Mouse (Mus musculus) hindbrain, embryonic 14.5 days (tissue): ENCODE data around the gene Mex3a. TPM values are rescaled to one million over a fixed set of nuclear protein-coding genes. Genes with fewer than 3 reads are reported as not detected.
A peak's percentile ranks its signal among the peaks of the same experiment; 100 is the strongest.

Experiments
- ATAC-seq: fragments of 200-750 bp; cut with Nextera tagmentation; 2 replicates; pipeline ENCODE4 v1.8.0; 2017; ENCODE audit warnings: moderate number of reproducible peaks, mild to moderate bottlenecking, moderate TSS enrichment, moderate library complexity; ENCODE audit not compliant: low FRiP score
- DNase-seq: peaks from one replicate; pipeline ENCODE4 v3.0.0-alpha.2; 2015; ENCODE audit warnings: low spot score
- H3K27ac ChIP-seq: fragments of 300-500 bp; sonication (generic); 2 replicates; pipeline ENCODE4 v1.5.1; 2014; ENCODE audit warnings: mild to moderate bottlenecking, moderate library complexity
- H3K27me3 ChIP-seq: fragments of 300-500 bp; sonication (generic); 2 replicates; pipeline ENCODE4 v1.6.1; 2014; ENCODE audit warnings: mild to moderate bottlenecking, low read length, mixed read lengths; ENCODE audit not compliant: control insufficient read depth, insufficient read depth
- H3K36me3 ChIP-seq: fragments of 300-500 bp; sonication (generic); replicated peaks from 2 replicates; pipeline ENCODE4 v1.6.1; 2014; ENCODE audit not compliant: control insufficient read depth, insufficient read depth
- H3K4me1 ChIP-seq: fragments of 300-500 bp; sonication (generic); replicated peaks from 2 replicates; pipeline ENCODE4 v1.6.1; 2014; ENCODE audit warnings: antibody characterized with exemption, low read length, mixed read lengths; ENCODE audit not compliant: control insufficient read depth, insufficient read depth
- H3K4me2 ChIP-seq: fragments of 300-500 bp; sonication (generic); replicated peaks from 2 replicates; pipeline ENCODE4 v1.6.1; 2014; ENCODE audit warnings: mild to moderate bottlenecking, moderate library complexity
- H3K4me3 ChIP-seq: fragments of 300-500 bp; sonication (generic); replicated peaks from 2 replicates; pipeline ENCODE4 v1.5.1; 2014; ENCODE audit warnings: mild to moderate bottlenecking, low read length
- H3K9ac ChIP-seq: fragments of 300-500 bp; sonication (generic); 2 replicates; pipeline ENCODE4 v1.6.1; 2014
- H3K9me3 ChIP-seq: fragments of 300-500 bp; sonication (generic); 2 replicates; pipeline ENCODE4 v1.6.1; 2016; ENCODE audit warnings: low read length; ENCODE audit not compliant: control insufficient read depth
- WGBS: fragments of 180-500 bp; shearing (Covaris S2); extraction: QIAGEN DNeasy Blood & Tissue Kit; methylation state at CpG from one replicate; pipeline ENCODE4 v1.1.7; 2014; 5-methylcytosine and 5-hydroxymethylcytosine counted together
- microRNA counts: library from miRNA; unstranded; fragments of <30 nt; microRNA quantifications from one replicate; lab custom pipeline; 2016
- microRNA-seq: library from miRNA; unstranded; fragments of <30 nt; microRNA quantifications from one replicate; pipeline ENCODE4, GENCODE M21; 2016
- polyA plus RNA-seq: library from polyadenylated mRNA; unstranded; fragments of >200 nt; fragmentation: Nextera tagmentation; extraction: Ambion mirVana; gene quantifications from 2 replicates; pipeline ENCODE4 v1.2.1, GENCODE M21; 2014

The Mex3a gene
- polyA plus RNA-seq, 1 experiment from 2014 or later: 31.0 TPM

DNA sequence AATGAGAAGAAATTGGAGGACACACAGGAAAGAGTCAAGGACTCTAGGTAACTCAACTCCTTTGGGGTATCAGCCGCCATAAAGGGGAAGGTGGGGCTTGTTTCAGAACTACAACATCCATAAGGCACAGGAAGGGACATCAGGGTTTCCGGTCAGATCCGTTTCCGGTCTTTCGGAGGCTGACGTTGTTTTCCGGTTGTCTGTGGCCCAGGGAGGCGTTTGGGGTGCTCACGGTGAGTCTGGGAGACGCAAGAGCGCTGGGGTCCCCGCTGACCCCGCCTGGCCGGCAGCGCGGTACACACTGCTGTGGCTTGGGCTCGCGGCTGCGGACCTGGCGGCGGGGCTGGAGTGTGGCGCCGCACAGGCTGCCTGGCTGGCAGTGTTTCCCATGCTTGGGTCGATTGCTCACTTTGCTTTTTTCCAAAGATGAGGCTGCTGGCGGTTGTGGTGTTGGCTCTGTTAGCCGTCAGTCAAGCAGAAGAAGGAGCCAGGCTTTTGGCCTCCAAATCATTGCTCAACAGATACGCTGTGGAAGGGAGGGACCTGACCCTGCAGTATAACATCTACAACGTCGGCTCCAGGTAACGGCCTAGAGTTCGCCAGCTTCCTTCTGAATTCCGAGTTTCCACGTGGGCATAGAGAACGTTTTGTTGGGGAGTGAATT is 47.4 kb downstream of the Mex3a start:
- DNase-seq: peak; percentile 82
- Histone ChIP-seq H3K4me3 (peak overlapping the region; percentile 80), H3K4me1 (peaks cover 13% of the 10 kb centered on the region; the same call in 1 of the 2 replicates), H3K36me3 (peaks cover 36% of the 10 kb centered on the region), H3K27me3 (no peaks in the 10 kb centered on the region), H3K27ac (no peak overlapping the region), H3K9ac (peak overlapping the region; percentile 87), H3K4me2 (peak overlapping the region; percentile 87), H3K9me3 (no peaks in the 10 kb centered on the region)
- peak; percentile 88 for ATAC-seq
- WGBS: under 1% methylated on average over 34 of the region's 34 CpGs

DNA sequence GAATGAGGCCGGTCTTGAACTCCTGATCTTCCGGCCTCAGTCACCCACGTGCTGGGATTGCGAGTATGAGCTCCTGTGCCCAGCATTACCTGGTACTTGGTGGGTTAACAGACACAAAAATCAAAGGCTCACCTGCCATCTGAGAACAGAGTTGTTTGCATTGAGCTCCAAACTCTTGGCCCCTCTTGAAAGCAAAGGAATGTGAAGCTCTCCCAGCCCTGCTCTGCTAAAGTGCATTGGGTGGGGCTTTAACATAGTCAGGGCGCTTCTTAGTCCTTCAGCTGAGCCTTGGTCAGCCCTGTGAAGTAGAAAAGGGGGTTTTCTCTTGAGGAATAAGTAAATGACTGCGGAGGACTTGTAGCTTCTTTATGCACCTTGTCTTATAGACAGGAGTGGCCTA is 53.6 kb downstream of the Mex3a start:
- Histone ChIP-seq H3K4me1 (peaks cover 4% of the 10 kb centered on the region; the same call in 1 of the 2 replicates), H3K4me2 (no peak overlapping the region), H3K4me3 (no peak overlapping the region), H3K36me3 (peaks cover 79% of the 10 kb centered on the region), H3K9me3 (no peaks in the 10 kb centered on the region), H3K27ac (no peak overlapping the region), H3K9ac (no peak overlapping the region), H3K27me3 (no peaks in the 10 kb centered on the region)
- WGBS: 98% methylated on average over 6 of the region's 6 CpGs
- ATAC-seq: no peak
- DNase-seq: no peak

DNA sequence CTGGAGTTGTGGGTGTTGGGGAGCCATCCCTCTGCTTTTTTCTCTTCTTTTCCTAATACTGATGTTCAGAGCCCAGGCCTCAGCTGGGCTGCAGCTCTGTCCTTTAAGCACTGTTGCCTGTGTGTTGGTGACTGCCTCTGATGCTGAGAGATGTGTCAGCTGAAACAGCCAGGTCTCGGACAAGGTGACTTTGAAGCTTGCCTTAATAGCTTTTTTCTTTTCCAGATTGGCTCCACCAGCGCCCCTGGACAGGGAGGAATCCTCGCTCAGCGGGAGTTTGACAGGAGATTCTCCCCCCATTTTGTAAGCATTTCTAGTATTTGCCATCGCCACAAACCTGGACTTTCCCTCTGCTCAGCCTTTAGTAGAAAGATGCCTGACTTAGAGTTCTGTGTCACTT is 54.4 kb downstream of the Mex3a start:
- Histone ChIP-seq H3K36me3 (peaks cover 71% of the 10 kb centered on the region), H3K4me1 (no peaks in the 10 kb centered on the region), H3K9ac (no peak overlapping the region), H3K9me3 (no peaks in the 10 kb centered on the region), H3K27ac (no peak overlapping the region), H3K27me3 (no peaks in the 10 kb centered on the region), H3K4me3 (no peak overlapping the region), H3K4me2 (no peak overlapping the region)
- ATAC-seq: no peak
- no peak for DNase-seq
- 97% methylated on average over 5 of the region's 5 CpGs for WGBS

DNA sequence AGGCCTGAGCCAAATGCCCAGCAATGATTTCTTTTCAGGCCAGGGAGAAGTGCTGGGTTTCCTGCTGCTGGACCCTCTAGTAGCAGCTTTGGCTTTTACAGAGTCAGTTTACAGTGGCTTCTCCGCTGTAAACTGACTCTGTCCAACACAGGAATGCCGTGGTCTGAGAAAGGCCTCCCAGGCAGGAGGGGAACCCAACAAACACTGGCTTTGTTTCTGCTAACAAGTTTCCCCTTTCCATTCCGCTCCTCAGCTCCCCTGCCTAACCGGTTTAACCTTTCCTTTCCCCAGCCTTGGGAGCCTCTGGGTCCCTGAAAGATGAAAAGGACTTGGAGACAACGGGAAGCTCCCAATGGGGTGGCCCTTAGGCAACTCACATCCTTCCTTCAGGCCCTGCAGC is 58.1 kb downstream of the Mex3a start:
- Histone ChIP-seq H3K4me2 (no peak overlapping the region), H3K9me3 (no peaks in the 10 kb centered on the region), H3K27ac (no peak overlapping the region), H3K36me3 (peaks cover 44% of the 10 kb centered on the region), H3K4me1 (no peaks in the 10 kb centered on the region), H3K4me3 (no peak overlapping the region), H3K9ac (0 out of 2 replicates have a peak overlapping the region, but pooled peaks have one; percentile 20), H3K27me3 (no peaks in the 10 kb centered on the region)
- no peak for ATAC-seq
- 25% methylated on average over 5 of the region's 5 CpGs for WGBS
- DNase-seq: no peak

MicroRNAs within 50 kb of the gene (microRNA counts, 519-probe panel; counts per million panel counts)
- microRNA mmu-miR-1905 (lab: Ali Mortazavi, UCI): not detected

Small RNA genes lying within 50 kb of the gene (microRNA-seq; reads per million reads assigned to microRNA genes)
- gene Mir1905: not detected

Other genes starting within 250 kb of the Mex3a start
- gene Gm38392, start 245.2 kb upstream of the Mex3a start, polyA plus RNA-seq: 0.37 TPM in 1 of 2 replicates, not detected in the other
- gene Tsacc, start 235.4 kb upstream of the Mex3a start, polyA plus RNA-seq: 5.8 and 8.5 TPM in 2 replicates
- gene Cct3, start 235.3 kb upstream of the Mex3a start, polyA plus RNA-seq: 455 and 498 TPM in 2 replicates
- gene Glmp, start 207.4 kb upstream of the Mex3a start, polyA plus RNA-seq: 72.7 and 81.3 TPM in 2 replicates
- gene Tmem79, start 196.2 kb upstream of the Mex3a start, polyA plus RNA-seq: 0.67 and 0.82 TPM in 2 replicates
- 44.2 and 47.9 TPM in 2 replicates for gene Smg5, start 196.1 kb upstream of the Mex3a start, polyA plus RNA-seq
- gene Paqr6, start 167.8 kb upstream of the Mex3a start, polyA plus RNA-seq: 0.94 and 1.1 TPM in 2 replicates
- 0.20 TPM in 1 of 2 replicates, not detected in the other for gene Bglap3, start 159.7 kb upstream of the Mex3a start, polyA plus RNA-seq
- not detected in 2 replicates for gene Bglap2, start 153.7 kb upstream of the Mex3a start, polyA plus RNA-seq
- gene Bglap, start 147.9 kb upstream of the Mex3a start, polyA plus RNA-seq: not detected in 2 replicates
- 26.0 and 27.4 TPM in 2 replicates for gene Pmf1, start 122.1 kb upstream of the Mex3a start, polyA plus RNA-seq
- gene Slc25a44, start 107.3 kb upstream of the Mex3a start, polyA plus RNA-seq: 36.4 and 42.2 TPM in 2 replicates
- gene Sema4a, start 71.2 kb upstream of the Mex3a start, polyA plus RNA-seq: 21.5 and 22.9 TPM in 2 replicates
- 44.3 and 47.3 TPM in 2 replicates for gene Lmna, start 22.4 kb upstream of the Mex3a start, polyA plus RNA-seq
- gene Rab25, start 15.9 kb downstream of the Mex3a start, polyA plus RNA-seq: 0.20 TPM in 1 of 2 replicates, not detected in the other
- gene Lamtor2, start 20.7 kb downstream of the Mex3a start, polyA plus RNA-seq: 102 and 107 TPM in 2 replicates
- 42.9 and 53.6 TPM in 2 replicates for gene Ubqln4, start 21.4 kb downstream of the Mex3a start, polyA plus RNA-seq
- gene Ssr2, start 43.5 kb downstream of the Mex3a start, polyA plus RNA-seq: 117 and 129 TPM in 2 replicates
- gene Arhgef2, start 73.6 kb downstream of the Mex3a start, polyA plus RNA-seq: 96.0 and 115 TPM in 2 replicates
- not detected in 2 replicates for gene Rxfp4, start 120.7 kb downstream of the Mex3a start, polyA plus RNA-seq
- 79.3 and 86.7 TPM in 2 replicates for gene Khdc4, start 153.4 kb downstream of the Mex3a start, polyA plus RNA-seq
- gene Rit1, start 184.4 kb downstream of the Mex3a start, polyA plus RNA-seq: 66.4 and 66.6 TPM in 2 replicates
- gene Syt11, start 242.8 kb downstream of the Mex3a start, polyA plus RNA-seq: 207 and 233 TPM in 2 replicates